Mouse (Mus musculus) neural tube, embryonic 15.5 days (tissue): ENCODE data around the gene Tial1. TPM values are rescaled to one million over a fixed set of nuclear protein-coding genes. Genes with fewer than 3 reads are reported as not detected.

Experiments
- ATAC-seq: fragments of 200-750 bp; cut with Nextera tagmentation; 2 replicates; pipeline ENCODE4 v1.8.0; 2017; ENCODE audit warnings: mild to moderate bottlenecking, moderate TSS enrichment, moderate library complexity; ENCODE audit not compliant: low FRiP score
- H3K27ac ChIP-seq: fragments of 300-500 bp; sonication (generic); replicated peaks from 2 replicates; pipeline ENCODE4 v1.5.1; 2015; ENCODE audit warnings: mild to moderate bottlenecking, inconsistent platforms
- H3K27me3 ChIP-seq: fragments of 300-500 bp; sonication (generic); replicated peaks from 2 replicates; pipeline ENCODE4 v1.6.1; 2015; ENCODE audit warnings: inconsistent platforms
- H3K36me3 ChIP-seq: fragments of 300-500 bp; sonication (generic); 2 replicates; pipeline ENCODE4 v1.6.1; 2015; ENCODE audit warnings: inconsistent platforms
- H3K4me1 ChIP-seq: fragments of 300-500 bp; sonication (generic); 2 replicates; pipeline ENCODE4 v1.6.1; 2015; ENCODE audit warnings: inconsistent platforms
- H3K4me2 ChIP-seq: fragments of 300-500 bp; sonication (generic); 2 replicates; pipeline ENCODE4 v1.6.1; 2015; ENCODE audit warnings: inconsistent platforms, mild to moderate bottlenecking, moderate library complexity
- H3K4me3 ChIP-seq: fragments of 300-500 bp; sonication (generic); replicated peaks from 2 replicates; pipeline ENCODE4 v1.5.1; 2015; ENCODE audit warnings: mild to moderate bottlenecking, inconsistent platforms
- H3K9ac ChIP-seq: fragments of 300-500 bp; sonication (generic); replicated peaks from 2 replicates; pipeline ENCODE4 v1.6.1; 2015; ENCODE audit warnings: mild to moderate bottlenecking, inconsistent platforms
- H3K9me3 ChIP-seq: fragments of 300-500 bp; sonication (generic); replicated peaks from 2 replicates; pipeline ENCODE4 v1.6.1; 2016; ENCODE audit warnings: inconsistent platforms
- WGBS: fragments of 180-500 bp; shearing (Covaris S2); methylation state at CpG from one replicate; pipeline ENCODE4 v1.1.7; 2015; ENCODE audit warnings: mixed read lengths; 5-methylcytosine and 5-hydroxymethylcytosine counted together
- polyA plus RNA-seq: library from polyadenylated mRNA; unstranded; fragments of >200 nt; fragmentation: Nextera tagmentation; extraction: Ambion mirVana; gene quantifications from 2 replicates; pipeline ENCODE4 v1.2.1, GENCODE M21; 2015

Gene Tial1
- 26.3 and 26.9 TPM in 2 replicates for polyA plus RNA-seq

- ATAC-seq: peak; percentile 99
- Histone ChIP-seq H3K4me1 (peaks cover 25% of the 10 kb centered on the region), H3K27ac (peak within 1 kb of the TSS; percentile 96), H3K9ac (peak within 1 kb of the TSS; percentile 91), H3K4me2 (peak within 1 kb of the TSS; percentile 82), H3K27me3 (no peaks in the 10 kb centered on the region), H3K36me3 (no peaks in the 10 kb centered on the region), H3K9me3 (no peaks in the 10 kb centered on the region), H3K4me3 (peak within 1 kb of the TSS; percentile 90)
- WGBS: under 1% methylated on average over 69 of the region's 69 CpGs
Observed at GRCm38 (mm10) chr7:128461285-128462215, at the start of gene Tial1. Tial1 (minus strand) TSS chr7:128461717.

GRCm38 (mm10) chr7:128504091-128504490 lies 42.6 kb upstream of the Tial1 start:
- no peak overlapping the region for H3K4me2 ChIP-seq
- H3K36me3 ChIP-seq: no peaks in the 10 kb centered on the region
- H3K4me1 ChIP-seq: no peaks in the 10 kb centered on the region
- no peak overlapping the region for H3K9ac ChIP-seq
- H3K9me3 ChIP-seq: no peaks in the 10 kb centered on the region
- no peak overlapping the region for H3K27ac ChIP-seq
- no peak overlapping the region for H3K4me3 ChIP-seq
- ATAC-seq: no peak
- WGBS: 90% methylated on average over 6 of the region's 6 CpGs
- no peaks in the 10 kb centered on the region for H3K27me3 ChIP-seq

- no peaks in the 10 kb centered on the region for H3K36me3 ChIP-seq
- no peaks in the 10 kb centered on the region for H3K4me1 ChIP-seq
- no peaks in the 10 kb centered on the region for H3K27me3 ChIP-seq
- H3K4me3 ChIP-seq: no peak overlapping the region
- no peak overlapping the region for H3K9ac ChIP-seq
- 94% methylated on average over 6 of the region's 6 CpGs for WGBS
- H3K4me2 ChIP-seq: no peak overlapping the region
- no peak overlapping the region for H3K27ac ChIP-seq
- ATAC-seq: no peak
- no peaks in the 10 kb centered on the region for H3K9me3 ChIP-seq
Observed at GRCm38 (mm10) chr7:128499801-128500200, 38.3 kb upstream of the Tial1 start.

GRCm38 (mm10) chr7:128494546-128494945 lies 33.0 kb upstream of the Tial1 start:
- no peak overlapping the region for H3K4me2 ChIP-seq
- H3K27ac ChIP-seq: no peak overlapping the region
- H3K36me3 ChIP-seq: no peaks in the 10 kb centered on the region
- no peaks in the 10 kb centered on the region for H3K27me3 ChIP-seq
- H3K4me3 ChIP-seq: no peak overlapping the region
- no peak overlapping the region for H3K9ac ChIP-seq
- no peak for ATAC-seq
- WGBS: 93% methylated on average over 5 of the region's 5 CpGs
- no peaks in the 10 kb centered on the region for H3K4me1 ChIP-seq
- no peaks in the 10 kb centered on the region for H3K9me3 ChIP-seq

GRCm38 (mm10) chr7:128488986-128489385 lies 27.5 kb upstream of the Tial1 start:
- H3K4me2 ChIP-seq: no peak overlapping the region
- H3K36me3 ChIP-seq: no peaks in the 10 kb centered on the region
- H3K9ac ChIP-seq: no peak overlapping the region
- H3K27ac ChIP-seq: no peak overlapping the region
- WGBS: 95% methylated on average over 3 of the region's 3 CpGs
- H3K4me1 ChIP-seq: no peaks in the 10 kb centered on the region
- ATAC-seq: no peak
- H3K9me3 ChIP-seq: peaks cover 15% of the 10 kb centered on the region
- H3K4me3 ChIP-seq: no peak overlapping the region
- H3K27me3 ChIP-seq: no peaks in the 10 kb centered on the region

GRCm38 (mm10) chr7:128474322-128474721 lies 12.8 kb upstream of the Tial1 start:
- no peaks in the 10 kb centered on the region for H3K4me1 ChIP-seq
- no peak overlapping the region for H3K9ac ChIP-seq
- 36% methylated on average over 10 of the region's 10 CpGs for WGBS
- peak overlapping the region; percentile 43 for H3K4me2 ChIP-seq
- H3K27ac ChIP-seq: no peak overlapping the region
- ATAC-seq: peak; percentile 76; the same call in 1 of the 2 replicates
- H3K4me3 ChIP-seq: peak overlapping the region; percentile 27
- no peaks in the 10 kb centered on the region for H3K9me3 ChIP-seq
- no peaks in the 10 kb centered on the region for H3K36me3 ChIP-seq
- H3K27me3 ChIP-seq: no peaks in the 10 kb centered on the region

- peak overlapping the region; percentile 72 for H3K4me2 ChIP-seq
- H3K4me3 ChIP-seq: peak overlapping the region; percentile 90
- no peaks in the 10 kb centered on the region for H3K36me3 ChIP-seq
- WGBS: 81% methylated on average over 5 of the region's 5 CpGs
- no peak overlapping the region for H3K9ac ChIP-seq
- peaks cover 24% of the 10 kb centered on the region for H3K4me1 ChIP-seq
- H3K9me3 ChIP-seq: no peaks in the 10 kb centered on the region
- no peak overlapping the region for H3K27ac ChIP-seq
- H3K27me3 ChIP-seq: no peaks in the 10 kb centered on the region
- no peak for ATAC-seq
Observed at GRCm38 (mm10) chr7:128462406-128462805, 889 bp upstream of the Tial1 start.

- peaks cover 25% of the 10 kb centered on the region for H3K4me1 ChIP-seq
- WGBS: under 1% methylated on average over 22 of the region's 23 CpGs
- ATAC-seq: peak; percentile 19
- no peaks in the 10 kb centered on the region for H3K27me3 ChIP-seq
- peak overlapping the region; percentile 82 for H3K4me2 ChIP-seq
- H3K27ac ChIP-seq: peak overlapping the region; percentile 96
- no peaks in the 10 kb centered on the region for H3K36me3 ChIP-seq
- H3K9ac ChIP-seq: peak overlapping the region; percentile 91
- H3K9me3 ChIP-seq: no peaks in the 10 kb centered on the region
- H3K4me3 ChIP-seq: peak overlapping the region; percentile 90
Observed at GRCm38 (mm10) chr7:128460865-128461228, 670 bp downstream of the Tial1 start.

GRCm38 (mm10) chr7:128460131-128460864 lies 1.2 kb downstream of the Tial1 start:
- peak overlapping the region; percentile 82 for H3K4me2 ChIP-seq
- H3K4me1 ChIP-seq: peaks cover 25% of the 10 kb centered on the region
- H3K9me3 ChIP-seq: no peaks in the 10 kb centered on the region
- ATAC-seq: no peak
- H3K9ac ChIP-seq: peak overlapping the region; percentile 91
- H3K27me3 ChIP-seq: no peaks in the 10 kb centered on the region
- no peaks in the 10 kb centered on the region for H3K36me3 ChIP-seq
- under 1% methylated on average over 36 of the region's 36 CpGs for WGBS
- peak overlapping the region; percentile 90 for H3K4me3 ChIP-seq
- H3K27ac ChIP-seq: peak overlapping the region; percentile 96

- Histone ChIP-seq H3K27me3 (no peaks in the 10 kb centered on the region), H3K4me2 (peak overlapping the region; percentile 82), H3K4me3 (peak overlapping the region; percentile 90), H3K27ac (no peak overlapping the region), H3K9ac (peak overlapping the region; percentile 91), H3K9me3 (no peaks in the 10 kb centered on the region), H3K4me1 (peaks cover 25% of the 10 kb centered on the region), H3K36me3 (no peaks in the 10 kb centered on the region)
- 16% methylated on average over 4 of the region's 4 CpGs for WGBS
- ATAC-seq: no peak
Observed at GRCm38 (mm10) chr7:128459791-128460130, 1.8 kb downstream of the Tial1 start.

GRCm38 (mm10) chr7:128458011-128458410 lies 3.5 kb downstream of the Tial1 start:
- no peaks in the 10 kb centered on the region for H3K27me3 ChIP-seq
- H3K4me2 ChIP-seq: no peak overlapping the region
- H3K9me3 ChIP-seq: no peaks in the 10 kb centered on the region
- peaks cover 7% of the 10 kb centered on the region; the same call in 1 of the 2 replicates for H3K36me3 ChIP-seq
- H3K4me3 ChIP-seq: no peak overlapping the region
- H3K9ac ChIP-seq: no peak overlapping the region
- peaks cover 25% of the 10 kb centered on the region for H3K4me1 ChIP-seq
- H3K27ac ChIP-seq: no peak overlapping the region
- ATAC-seq: no peak

GRCm38 (mm10) chr7:128452731-128453130 lies 8.8 kb downstream of the Tial1 start:
- ATAC-seq: no peak
- Histone ChIP-seq H3K27ac (no peak overlapping the region), H3K4me3 (no peak overlapping the region), H3K36me3 (peaks cover 22% of the 10 kb centered on the region), H3K4me1 (peaks cover 4% of the 10 kb centered on the region; the same call in 1 of the 2 replicates), H3K27me3 (no peaks in the 10 kb centered on the region), H3K4me2 (no peak overlapping the region), H3K9ac (no peak overlapping the region), H3K9me3 (no peaks in the 10 kb centered on the region)
- 86% methylated on average over 1 of the region's 1 CpGs for WGBS
